Mouse (Mus musculus) adrenal gland (tissue): ENCODE data around the gene Lhfpl4.

Source experiments
- intact Hi-C: fragments of 180-260 bp; cut with DNase I; formaldehyde crosslinking; loops from one replicate; pipeline ENCODE4 v1.15.1; 2025
- long read RNA-seq, 2 experiments: library from polyadenylated mRNA; unstranded; transcript quantifications; one replicate each; pipeline ENCODE4 v2.0.0; 2020; ENCODE audit warnings: borderline replicate concordance in 1 of 2; ENCODE audit not compliant: insufficient replicate concordance in 1 of 2

The Lhfpl4 gene
- long read RNA-seq, experiment 1, full-length matches to known transcripts = 1 of 3 reads
- long read RNA-seq, experiment 1, partial matches to known transcripts = 0 of 3 reads
- long read RNA-seq, experiment 1, other reads (novel, unspliced or antisense) = 2 of 3 reads
- long read RNA-seq, experiment 2, full-length matches to known transcripts = 1 of 2 reads
- long read RNA-seq, experiment 2, partial matches to known transcripts = 0 of 2 reads
- long read RNA-seq, experiment 2, other reads (novel, unspliced or antisense) = 1 of 2 reads

DNA sequence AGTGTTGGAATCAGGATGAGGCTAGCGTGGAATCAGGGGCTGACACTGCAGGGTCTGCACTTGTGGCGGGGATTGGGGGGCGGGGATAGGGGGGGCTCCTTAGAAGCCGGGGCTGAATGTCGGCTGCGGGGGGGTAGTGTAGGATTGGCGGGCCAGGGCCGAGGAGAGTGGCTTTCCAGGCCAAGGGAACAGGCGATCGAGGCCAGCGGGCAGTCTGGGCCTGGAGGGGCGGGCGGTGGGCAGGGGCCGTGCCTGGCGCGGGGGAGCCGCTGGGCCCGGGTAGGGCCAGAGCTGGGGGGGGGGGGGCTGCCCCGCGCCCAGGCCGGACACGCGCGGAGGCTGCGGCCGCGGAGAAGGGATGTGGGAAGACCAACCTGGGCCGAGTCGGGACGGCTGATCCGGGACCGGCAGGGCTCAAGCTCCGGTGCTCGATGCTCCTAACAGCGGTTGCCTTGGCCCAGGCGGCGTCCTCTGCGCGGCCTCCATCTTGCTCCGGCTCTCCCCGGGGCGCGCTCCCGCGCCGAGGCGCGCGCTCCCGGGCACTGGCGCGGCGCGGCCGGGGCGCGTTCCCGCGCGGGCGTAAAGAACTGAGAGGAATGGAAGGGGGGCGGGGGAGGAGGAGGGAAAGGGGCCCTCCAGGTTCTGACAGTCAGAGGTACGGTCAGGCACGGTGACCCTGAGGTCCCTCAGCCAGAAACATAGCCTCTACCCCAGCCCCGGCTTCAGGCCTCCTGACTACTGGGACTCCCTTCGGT is at the start of gene Lhfpl4:
Gene Lhfpl4 (minus strand): TSS at position 544 of the 755 bp plus-strand sequence.
- intact Hi-C loops = loop anchor here (5.0 kb wide), 1 partner anchor 87 kb away; the partner anchor contains the start of gene Cpne9

DNA sequence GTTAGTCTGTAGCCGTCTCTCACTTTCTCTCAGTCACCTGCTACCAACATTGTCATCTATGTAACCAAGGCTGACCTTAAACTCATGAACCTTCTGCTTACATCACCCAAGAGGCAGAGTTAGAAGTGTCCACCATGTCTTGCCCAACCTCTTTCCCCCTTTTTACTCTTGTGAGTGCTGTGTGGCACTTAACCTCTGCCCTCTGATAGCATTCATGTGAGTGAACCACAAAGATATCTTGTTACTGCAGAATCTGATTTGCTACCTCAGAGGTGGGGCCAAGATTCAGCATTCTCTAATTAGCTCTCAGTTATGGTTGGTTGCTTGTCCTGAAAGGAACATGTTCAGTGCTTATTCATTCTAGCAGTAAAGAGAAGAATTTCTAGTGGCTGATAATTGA is 47.6 kb upstream of the Lhfpl4 start:
- intact Hi-C loops = no loop called here

DNA sequence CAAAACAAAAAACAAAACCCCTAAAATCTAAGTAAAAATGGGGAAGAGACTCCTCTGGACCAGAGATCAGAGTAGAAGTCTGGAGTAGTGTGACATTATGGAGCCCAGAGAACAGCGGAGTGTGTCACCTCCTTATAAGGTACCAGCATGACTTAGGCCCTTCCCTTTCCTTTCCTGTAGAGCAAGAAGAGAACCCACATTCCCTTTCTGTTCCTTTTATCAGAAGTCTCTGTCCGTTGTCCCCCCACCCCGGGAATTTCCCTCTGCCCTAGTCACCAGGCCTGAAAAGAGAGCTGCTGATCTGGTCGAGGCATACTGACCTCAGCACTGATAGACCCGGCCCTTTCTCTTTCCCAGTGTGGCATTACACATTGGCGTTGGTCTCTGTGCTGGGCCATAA is 43.3 kb upstream of the Lhfpl4 start:
- intact Hi-C loops = loop anchor here (5.0 kb wide), 1 partner anchor 69 kb away; the partner anchor contains the start of gene Brpf1

DNA sequence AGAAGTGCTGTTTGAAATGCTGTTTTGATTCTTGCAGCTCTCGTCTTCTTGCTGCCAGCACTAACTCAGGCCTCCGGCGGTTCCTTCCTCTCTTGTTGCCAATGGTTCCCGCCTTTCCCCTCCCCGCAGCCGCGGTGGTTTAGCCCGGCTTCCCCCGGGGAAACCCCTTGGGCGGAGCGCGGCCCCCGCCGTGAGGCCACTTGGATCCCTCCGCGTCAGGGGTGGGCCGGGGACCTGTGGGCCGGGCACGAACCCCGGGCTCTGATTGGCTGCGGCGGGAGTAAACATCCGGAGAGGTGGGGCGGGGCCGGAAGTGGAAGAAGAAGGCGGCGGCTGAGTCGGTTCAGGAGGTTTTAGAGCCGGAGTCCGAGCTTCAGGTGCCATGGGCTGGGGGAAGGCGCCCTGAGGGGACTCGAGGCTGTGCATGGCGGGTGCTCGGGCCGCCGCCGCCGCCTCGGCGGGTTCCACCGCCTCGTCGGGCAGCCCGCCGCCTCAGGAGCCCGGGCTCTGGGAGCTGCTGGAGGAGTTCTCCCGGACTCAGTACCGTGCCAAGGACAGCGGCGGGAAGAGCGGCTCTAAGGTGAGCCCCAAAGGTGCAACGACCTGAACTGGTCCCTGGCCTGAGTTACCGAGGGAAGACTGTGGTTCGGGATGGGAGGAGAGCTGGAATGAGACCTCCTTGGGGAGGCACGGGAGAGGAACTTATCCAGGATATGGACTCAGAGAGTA is 42.5 kb upstream of the Lhfpl4 start, which contains the start of gene Mtmr14:
Gene Mtmr14 (plus strand): TSS at position 302 of the 729 bp plus-strand sequence.
- intact Hi-C loops = loop anchor here (5.0 kb wide), 1 partner anchor 70 kb away; the partner anchor contains the start of gene Brpf1

DNA sequence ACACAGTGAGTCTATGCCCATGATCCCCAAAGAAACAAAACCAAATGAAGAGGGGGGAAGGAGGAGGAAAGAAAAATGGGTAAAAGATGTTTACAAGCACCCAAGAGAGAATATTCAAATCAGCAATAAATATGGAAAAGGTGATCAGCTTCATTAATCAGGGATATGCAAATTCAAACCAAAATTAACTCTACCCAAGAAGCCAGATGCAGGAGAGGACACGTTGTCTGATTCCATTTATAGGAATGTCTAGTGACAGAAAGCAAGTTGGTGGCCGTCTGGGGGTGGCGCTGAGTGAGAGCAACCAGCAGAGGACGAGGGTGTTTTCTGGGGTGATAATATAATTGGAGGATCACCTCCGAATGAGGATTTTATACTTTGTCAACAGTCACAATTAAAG is 40.0 kb upstream of the Lhfpl4 start:
- intact Hi-C loops = loop anchor here (5.0 kb wide), 1 partner anchor 72 kb away; the partner anchor contains the start of gene Brpf1

DNA sequence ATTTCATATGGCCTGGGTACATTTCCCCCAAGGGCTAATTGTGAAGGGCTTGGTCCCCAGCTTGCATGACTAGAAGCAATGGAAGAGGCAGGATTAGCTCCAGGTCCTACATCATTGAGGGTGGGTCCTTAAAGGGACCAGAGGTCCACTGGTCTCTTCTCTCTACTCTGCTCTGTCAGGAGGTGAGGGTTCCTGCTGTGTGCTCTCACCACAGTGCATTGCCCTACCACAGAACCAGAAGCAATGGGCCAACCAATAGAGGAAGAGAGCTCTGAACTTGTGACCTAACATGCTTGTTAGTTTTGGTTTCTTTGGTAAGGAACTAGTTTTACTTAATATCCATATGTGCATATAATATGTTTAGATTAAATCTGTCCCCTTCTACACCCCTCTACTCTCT is 31.5 kb upstream of the Lhfpl4 start:
- intact Hi-C loops = no loop called here

DNA sequence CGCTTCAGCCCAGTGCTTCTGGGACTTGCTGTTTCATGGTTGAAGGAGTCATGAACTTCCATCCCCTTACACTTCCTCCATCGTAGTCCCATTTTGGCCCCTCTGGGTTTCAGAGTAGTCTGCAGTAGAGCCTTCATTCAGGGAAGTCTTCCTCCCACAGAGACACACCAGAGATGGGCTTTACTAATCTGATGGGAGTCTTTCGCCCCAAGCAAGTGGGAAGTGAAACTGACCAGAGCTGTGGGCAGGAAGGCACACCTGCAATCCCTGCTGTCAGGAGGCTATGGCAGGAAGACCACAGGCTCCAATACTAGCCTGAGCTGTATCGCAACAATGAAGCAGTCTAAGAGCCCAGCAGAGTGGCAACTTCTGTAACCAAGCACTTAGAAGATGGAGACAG is 30.6 kb upstream of the Lhfpl4 start:
- intact Hi-C loops = no loop called here

DNA sequence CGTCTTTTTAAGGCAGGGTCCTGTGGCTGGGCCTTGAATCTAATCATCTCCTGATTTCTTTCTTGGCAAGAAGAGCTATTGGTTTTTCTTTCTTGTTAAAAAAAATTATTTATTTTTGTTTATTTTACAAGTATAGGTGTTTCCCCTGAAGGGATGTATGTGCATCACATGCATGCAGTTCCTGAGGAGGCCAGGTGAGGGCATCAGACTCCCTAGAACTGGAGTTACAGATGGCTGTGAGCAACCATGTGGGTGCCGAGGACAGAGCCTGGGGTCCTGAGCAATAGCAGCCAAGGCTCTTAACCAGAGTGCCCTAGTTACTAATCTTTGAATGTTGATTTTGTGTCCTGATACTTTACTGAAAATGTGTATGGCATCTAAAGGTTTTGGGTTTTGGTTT is 21.1 kb upstream of the Lhfpl4 start:
- intact Hi-C loops = no loop called here

DNA sequence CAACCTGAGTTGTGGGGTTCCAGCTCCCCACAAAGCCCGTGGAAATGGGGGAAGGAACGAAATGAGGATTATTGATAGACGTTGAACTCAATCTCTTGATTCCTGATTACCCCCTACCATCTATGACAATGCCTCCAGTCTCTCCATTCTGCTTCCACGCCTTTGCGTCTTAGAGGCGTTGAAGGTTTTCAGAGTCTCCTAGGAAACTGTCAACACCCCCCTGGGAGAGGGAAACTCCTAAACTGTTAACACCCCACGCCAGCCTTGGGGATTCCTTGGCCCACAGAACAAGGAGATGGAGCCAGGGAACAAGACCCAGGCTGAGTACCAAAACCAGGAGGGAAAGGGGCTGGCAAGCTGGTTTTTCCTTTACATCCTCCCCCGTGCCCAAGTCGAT is 410 bp upstream of the Lhfpl4 start:
- intact Hi-C loops = no loop called here

DNA sequence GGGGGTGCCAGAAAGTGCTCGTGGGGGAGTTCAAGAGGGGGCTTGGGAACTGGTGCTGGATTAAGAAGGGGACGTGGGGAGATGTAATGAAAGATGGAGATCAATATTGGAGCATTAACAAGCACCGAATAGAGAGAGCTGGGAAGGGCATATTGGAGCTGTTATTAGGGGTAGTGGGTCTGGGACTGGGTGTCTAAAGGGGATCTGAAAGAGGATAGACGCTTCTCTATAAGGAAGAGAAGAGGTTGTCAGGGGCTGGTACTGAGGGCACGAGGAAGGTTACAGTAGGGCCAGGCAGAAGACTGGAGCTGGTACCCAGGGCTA is 705 bp downstream of the Lhfpl4 start:
- intact Hi-C loops = loop anchor here (5.0 kb wide), 1 partner anchor 88 kb away; the partner anchor contains the start of gene Cpne9

DNA sequence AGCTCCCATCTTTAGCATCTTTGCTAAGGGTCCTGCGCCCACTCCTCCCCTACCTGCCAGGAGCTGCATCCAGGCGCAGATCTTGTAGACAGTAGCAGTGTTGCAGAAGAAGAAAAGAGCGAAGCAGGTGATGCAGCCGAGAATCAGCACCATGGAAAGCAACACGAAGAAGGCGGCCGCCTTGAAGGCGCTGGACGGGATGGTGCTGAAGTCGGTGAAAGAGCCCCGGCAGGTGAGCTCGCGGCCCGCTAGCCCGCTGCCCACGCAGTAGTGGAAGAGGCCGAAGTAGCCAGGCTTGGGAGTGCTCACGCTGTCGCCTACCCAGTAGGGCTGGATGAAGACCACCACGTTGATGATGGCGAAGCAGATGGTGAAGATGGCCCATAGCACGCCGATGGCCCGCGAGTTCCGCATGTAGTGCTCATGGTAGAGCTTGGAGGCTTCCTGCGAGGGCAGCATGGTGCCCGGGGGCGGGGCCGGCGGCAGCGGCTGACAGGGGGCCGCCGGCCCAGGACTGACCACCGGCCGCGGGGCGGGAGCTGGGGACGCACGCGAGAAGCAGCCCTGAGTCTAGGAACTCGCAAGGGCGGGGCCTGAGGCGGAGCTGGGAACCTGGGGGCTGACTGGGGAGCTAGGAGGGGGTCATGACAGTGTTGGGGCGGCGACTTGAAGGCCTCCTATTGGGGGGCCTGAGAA is 1.3 kb downstream of the Lhfpl4 start:
- intact Hi-C loops = loop anchor here (5.0 kb wide), 1 partner anchor 88 kb away; the partner anchor contains the start of gene Cpne9

DNA sequence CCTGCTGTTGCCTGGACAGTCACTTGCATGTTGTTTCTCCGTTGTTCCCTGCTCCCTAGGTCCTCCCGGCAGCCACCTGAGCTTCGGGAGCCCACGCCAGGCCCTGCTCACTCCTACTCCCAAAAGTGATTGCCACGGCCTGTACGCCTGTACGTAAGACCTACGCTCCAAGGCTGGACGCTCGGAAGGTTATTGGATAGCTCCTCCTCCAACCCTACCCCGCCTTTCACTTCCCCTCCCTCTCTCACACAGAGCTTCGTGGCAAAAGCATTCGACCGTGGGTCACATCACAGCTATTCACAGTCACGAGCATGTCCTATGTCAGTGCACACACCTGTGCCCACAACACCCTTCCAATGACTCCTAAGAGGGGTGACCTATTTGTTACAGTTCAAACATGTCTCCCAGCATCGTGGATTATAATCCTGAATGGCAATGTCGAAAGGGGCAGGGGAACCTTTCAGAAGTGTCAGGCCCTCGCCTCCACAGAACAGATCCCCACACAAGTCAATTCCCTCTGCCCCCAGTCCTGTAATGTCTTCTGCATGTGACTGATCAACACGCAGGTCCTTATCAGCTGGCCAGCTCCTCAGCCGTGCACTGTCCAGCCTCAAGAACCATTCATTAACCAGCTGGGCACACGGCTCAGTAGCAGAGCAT is 10.2 kb downstream of the Lhfpl4 start:
- intact Hi-C loops = no loop called here

DNA sequence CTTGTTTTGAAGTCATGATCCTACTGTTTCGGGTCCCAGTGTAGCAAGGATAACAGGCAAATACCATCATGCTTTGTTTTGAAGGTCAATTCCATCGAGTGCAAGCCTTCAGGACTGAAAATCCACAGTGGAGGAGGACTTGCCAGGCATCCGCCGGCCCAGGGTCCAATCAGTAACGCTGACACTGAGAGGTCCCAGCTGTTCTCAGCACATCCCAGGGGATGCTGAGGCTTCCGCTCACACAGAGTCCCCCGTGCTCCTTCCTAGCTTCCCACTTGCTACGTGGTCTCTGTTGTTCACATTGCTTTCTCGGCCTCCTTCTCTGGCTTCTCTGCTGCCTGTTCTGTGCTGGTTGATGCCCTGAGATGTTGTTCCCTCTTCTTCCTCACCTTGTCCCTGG is 11.0 kb downstream of the Lhfpl4 start:
- intact Hi-C loops = no loop called here

DNA sequence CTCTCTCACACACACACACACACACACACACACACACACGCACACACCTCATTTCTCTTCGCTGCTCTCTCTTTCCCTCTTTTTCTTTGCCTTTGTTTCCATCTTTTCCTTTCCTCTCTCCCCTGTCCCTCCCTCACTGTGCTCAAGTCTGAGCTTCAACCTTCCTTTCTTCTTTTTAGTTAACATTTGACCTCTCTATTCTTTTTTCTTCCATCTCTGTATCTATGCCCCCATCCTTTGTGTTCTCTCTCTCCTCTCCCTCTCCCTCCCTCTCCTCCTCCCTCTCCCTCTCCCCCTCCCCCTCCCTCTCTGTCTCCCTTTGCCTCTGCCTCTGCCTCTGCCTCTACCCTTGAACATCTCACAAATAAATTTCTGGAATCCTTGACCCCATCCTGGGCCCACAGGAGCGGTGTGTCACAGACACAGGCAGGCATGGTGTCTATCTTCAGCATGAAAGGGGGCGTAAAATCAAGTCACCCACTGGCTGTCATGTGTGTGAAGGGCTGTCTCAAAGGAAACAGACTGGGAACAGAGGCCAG is 15.9 kb downstream of the Lhfpl4 start:
- intact Hi-C loops = no loop called here

DNA sequence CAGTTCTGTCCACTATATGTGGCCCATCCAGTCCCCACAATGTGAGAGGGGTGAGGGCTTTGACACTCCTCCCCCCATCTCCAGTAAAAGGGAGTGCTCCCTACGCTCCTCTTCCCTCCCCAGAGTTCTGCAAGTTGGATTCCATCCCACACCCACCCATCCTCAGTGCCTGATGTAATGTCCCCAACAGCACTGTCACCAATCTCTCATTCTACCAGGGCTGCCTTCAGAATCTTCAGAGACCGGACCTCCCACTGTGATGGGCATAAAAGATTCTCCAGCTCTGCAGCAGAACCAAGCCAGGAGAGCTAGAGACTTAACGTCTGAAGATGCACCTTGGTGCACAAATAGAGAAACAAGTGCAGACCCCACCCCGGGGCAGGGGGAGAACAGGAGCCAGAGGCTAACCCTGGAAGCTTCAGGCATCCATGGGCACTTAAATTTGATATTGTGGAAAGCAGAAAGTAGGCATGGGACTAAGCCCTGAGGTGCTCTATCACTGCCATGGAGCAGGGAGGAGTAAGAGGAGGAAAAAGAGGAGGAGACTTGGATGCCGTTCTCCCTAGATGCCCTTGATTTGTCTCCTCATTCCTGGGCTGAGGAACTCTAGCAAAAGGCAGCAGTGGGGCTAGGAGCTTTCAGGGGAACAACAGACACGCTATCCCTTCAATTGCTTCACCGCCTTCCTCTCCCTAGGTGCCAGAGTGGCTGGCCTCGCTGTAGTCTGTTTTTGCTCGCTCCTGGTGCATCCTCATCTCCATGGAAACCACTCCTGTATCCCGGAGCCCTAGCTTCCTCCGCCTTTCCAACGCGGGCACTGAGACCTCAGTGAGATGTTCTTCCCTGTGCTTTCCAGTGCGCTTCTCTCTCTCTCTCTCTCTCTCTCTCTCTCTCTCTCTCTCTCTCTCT is 16.6 kb downstream of the Lhfpl4 start:
- intact Hi-C loops = no loop called here

DNA sequence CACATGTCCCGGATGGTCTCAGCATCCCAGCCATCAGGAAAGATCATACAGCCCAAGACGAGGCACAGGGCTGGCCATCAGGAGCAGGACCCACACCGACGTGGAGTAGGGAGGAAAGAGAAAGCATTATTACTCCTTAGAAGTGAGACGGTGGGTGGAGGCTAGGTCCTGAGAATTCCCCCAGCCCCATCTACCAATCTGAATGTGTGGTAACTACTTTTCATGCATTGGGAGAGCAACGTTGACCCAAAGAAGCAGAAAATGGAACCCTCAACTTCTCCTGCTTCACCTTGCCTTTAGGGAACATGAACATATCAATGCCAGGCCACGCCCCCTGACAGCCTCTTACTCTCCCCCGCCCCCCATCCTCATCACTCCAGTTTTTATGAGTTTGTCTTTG is 18.6 kb downstream of the Lhfpl4 start:
- intact Hi-C loops = no loop called here

DNA sequence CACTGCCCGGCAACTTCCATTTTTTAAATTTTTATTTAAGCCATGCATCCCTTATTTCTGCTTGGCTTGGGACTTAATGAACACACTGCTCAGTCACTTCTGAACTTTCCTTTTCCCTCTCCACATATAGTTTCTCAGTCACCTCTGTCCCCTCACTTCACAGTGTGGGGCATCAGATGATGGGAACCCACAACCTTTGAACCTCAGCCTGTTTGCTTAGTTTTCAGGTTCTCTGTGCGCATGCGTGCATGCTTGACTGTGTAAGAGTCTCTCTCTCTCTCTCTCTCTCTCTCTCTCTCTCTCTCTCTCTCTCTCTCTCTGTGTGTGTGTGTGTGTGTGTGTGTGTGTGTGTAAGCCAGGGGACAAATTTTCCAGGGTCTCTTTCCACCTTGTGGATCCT is 19.7 kb downstream of the Lhfpl4 start:
- intact Hi-C loops = no loop called here

DNA sequence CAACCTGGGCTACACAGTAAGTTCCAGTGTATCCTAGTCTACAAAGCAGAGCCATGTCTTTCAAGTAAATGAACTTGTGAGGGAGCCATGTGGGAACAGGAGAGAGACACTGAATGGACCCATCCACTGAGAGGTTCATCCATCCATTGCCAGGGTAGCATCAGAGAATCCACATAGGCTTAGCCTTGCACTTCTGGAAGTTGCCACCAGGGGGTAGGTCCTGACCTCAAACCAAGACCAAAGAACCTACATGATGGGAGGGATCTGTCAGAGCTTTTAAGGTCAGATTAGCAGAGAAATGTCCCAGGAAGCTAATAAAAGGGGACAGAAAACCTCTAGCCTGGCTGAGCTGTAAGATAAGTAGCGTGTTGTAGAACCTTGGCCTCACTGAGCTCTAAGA is 22.6 kb downstream of the Lhfpl4 start:
- intact Hi-C loops = loop anchor here (5.0 kb wide), 1 partner anchor 130 kb away; no protein-coding TSS in a partner anchor

DNA sequence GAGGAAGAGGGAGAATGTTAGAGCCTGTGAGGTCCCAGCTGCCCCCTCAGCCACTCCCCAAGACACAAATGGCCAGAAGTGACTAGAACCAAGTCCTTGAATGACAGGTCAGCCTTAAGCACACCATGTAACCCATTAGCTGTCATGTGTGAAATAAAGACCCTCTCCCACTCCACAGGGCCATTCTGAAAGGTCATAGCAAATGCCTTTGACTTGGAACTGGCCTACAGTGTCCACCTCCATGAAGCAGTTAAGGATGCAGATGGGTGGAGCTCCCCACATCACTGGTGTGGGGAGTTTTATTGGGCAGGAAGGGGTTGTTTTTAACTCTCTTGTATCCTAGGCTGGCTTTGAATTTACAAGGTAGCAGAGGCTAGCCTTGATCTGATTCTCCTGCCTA is 23.2 kb downstream of the Lhfpl4 start:
- intact Hi-C loops = loop anchor here (5.0 kb wide), 1 partner anchor 130 kb away; no protein-coding TSS in a partner anchor
